Mouse (Mus musculus) forelimb bud, embryonic 11.5 days (tissue): ENCODE measurements around the gene Rabggtb.
"Not testable (repeated sequence)": the region's sequence is repeated elsewhere in the genome, so short reads cannot be mapped to it uniquely, and the experiment has no call there.

Experiments used
- DNase-seq: peaks from one replicate; pipeline ENCODE4 v3.0.0-alpha.2; 2012; ENCODE audit warnings: low read depth, low spot score

Rabggtb gene

GRCm38 (mm10) chr3:153864636-153865429, 48.0 kb downstream of the Rabggtb start:
- no peak for DNase-seq

GRCm38 (mm10) chr3:153863816-153864215, 49.0 kb downstream of the Rabggtb start:
- no peak for DNase-seq

GRCm38 (mm10) chr3:153860392-153860791, 52.4 kb downstream of the Rabggtb start:
- not testable (repeated sequence) for DNase-seq

GRCm38 (mm10) chr3:153858350-153859001, 54.3 kb downstream of the Rabggtb start:
- no peak for DNase-seq
